Mouse (Mus musculus): ENCODE measurements around the gene Rpl14.

- TF ChIP-seq HCFC1 (IDR thresholded peaks at IDR 0.05; ENCODE audit: borderline replicate concordance, insufficient read depth, low read length) = no peak
- TF ChIP-seq ZC3H11A (IDR thresholded peaks at IDR 0.05; ENCODE audit: borderline replicate concordance, low read depth, low read length) = no peak
- TF ChIP-seq MAFK (IDR thresholded peaks at IDR 0.05; ENCODE audit: insufficient read depth, low read depth, low read length) = no peak
- TF ChIP-seq ZNF384 (IDR thresholded peaks at IDR 0.05; ENCODE audit: low read depth, low read length) = no peak
- no peak for TF ChIP-seq CHD2 (IDR thresholded peaks at IDR 0.05; ENCODE audit: low read depth, low read length)
Observed at GRCm38 (mm10) chr9:120579808-120580207, 8.6 kb downstream of the Rpl14 start.

All from ES-E14 (cell line).